Comparison of ENCODE assay signal across 21 mouse cellular contexts in genomic region chr19:10300809-10301208, GRCm38 (mm10). TPM values are rescaled to one million over a fixed set of nuclear protein-coding genes. Genes with fewer than 3 reads are reported as not detected.
DNase-seq lines count a peak whose midpoint lies in the region; ATAC-seq and TF ChIP-seq lines count a peak whose summit lies in the region.
"Had no signal": no experiment of that assay in that cellular context is flagged by ENCODE, and none has a peak within 500 bp of the region (broad histone marks: within the 10 kb centered on the region; RNA-seq: fewer than 3 reads in every experiment).

No protein-coding gene starts in this region.

- no peak for TF ChIP-seq CTCF in lung, postnatal 0 days (IDR thresholded peaks at IDR 0.05)

- H3K9me3 ChIP-seq in lung, postnatal 0 days (ENCODE audit: low read length), result no peaks in the 10 kb centered on the region
- H3K9me3 ChIP-seq: forebrain, embryonic 10.5 days; heart, embryonic 15.5 days; liver, embryonic 13.5 days had no signal

- H3K27me3 ChIP-seq in lung, postnatal 0 days (replicated peaks; ENCODE audit: insufficient read depth, low read length), result no peaks in the 10 kb centered on the region

- no peak for TF ChIP-seq EP300 in lung, postnatal 0 days (IDR thresholded peaks at IDR 0.05)

- H3K36me3 ChIP-seq in lung, postnatal 0 days (ENCODE audit: insufficient read depth, low read length), result no peaks in the 10 kb centered on the region
- H3K36me3 ChIP-seq: forebrain, embryonic 10.5 days; heart, embryonic 15.5 days; liver, embryonic 13.5 days had no signal

- no peak overlapping the region for H3K4me3 ChIP-seq in lung, postnatal 0 days (ENCODE audit: low read depth, low read length)
- H3K4me3 ChIP-seq: forebrain, embryonic 10.5 days; heart, embryonic 15.5 days; liver, embryonic 13.5 days had no signal

- WGBS in lung, postnatal 0 days, result 79% methylated on average over 4 of the region's 4 CpGs

- DNase-seq in gastrocnemius, postnatal 25 days, result peak; percentile 4
- no peak for DNase-seq in gastrocnemius, postnatal 14 days
- DNase-seq in right cerebral cortex, adult 18-20 months, result peak; percentile 72
- DNase-seq in right cerebral cortex, postnatal 4 days, result no peak
- DNase-seq in layer of hippocampus, postnatal 25 days (ENCODE audit: extremely low spot score in 1 of 2, low spot score in 1 of 2), result peak; percentile 17 to 26
- no peak for DNase-seq in adrenal gland, postnatal 4 days (ENCODE audit: low spot score in 2 of 2)
- no peak for DNase-seq in gastrocnemius, postnatal 4 days (ENCODE audit: low spot score in 2 of 2)
- no peak for DNase-seq in lung, postnatal 0 days (ENCODE audit: low spot score)
- DNase-seq: adrenal gland, postnatal 25 days; cerebellum, adult 11 months; cerebellum, adult 9-11 months; heart, postnatal 4 days; liver, embryonic 13.5 days; lung, adult 2 months; midbrain, embryonic 14.5 days had no signal

- H3K27ac ChIP-seq in lung, postnatal 0 days (ENCODE audit: low read length), result no peak overlapping the region
- H3K27ac ChIP-seq: forebrain, embryonic 10.5 days; heart, embryonic 15.5 days; liver, embryonic 13.5 days had no signal

- H3K4me2 ChIP-seq in lung, postnatal 0 days (replicated peaks; ENCODE audit: low read depth, low read length), result no peak overlapping the region
- H3K4me2 ChIP-seq: heart, embryonic 15.5 days; liver, embryonic 13.5 days had no signal

- peaks cover 22% of the 10 kb centered on the region; the same call in 1 of the 2 replicates for H3K4me1 ChIP-seq in lung, postnatal 0 days (ENCODE audit: insufficient read depth, low read depth, low read length)

- no peak for ATAC-seq in lung, postnatal 0 days
- ATAC-seq: forebrain, embryonic 16.5 days; hindbrain, embryonic 16.5 days; intestine, embryonic 16.5 days had no signal

- intact Hi-C loops in gastrocnemius, postnatal 14 days (cut with DNase I; ENCODE audit: low total_unique reads), result no loop called here

- H3K9ac ChIP-seq in lung, postnatal 0 days (replicated peaks; ENCODE audit: low read depth), result no peak overlapping the region
- H3K9ac ChIP-seq: heart, embryonic 15.5 days; liver, embryonic 13.5 days had no signal

RNA-seq across cellular contexts. Expression of gene Dagla, which starts 3.9 kb away (rescaled TPM):
- 1 to 10 TPM; 4.0 to 6.7 TPM for total RNA-seq in gastrocnemius, postnatal 25 days (2021)
- total RNA-seq in gastrocnemius, postnatal 14 days (2021), result 1 to 10 TPM; 6.3 to 7.3 TPM
- 100 to 1,000 TPM; 121 to 142 TPM for total RNA-seq in layer of hippocampus, postnatal 25 days (2021)
- total RNA-seq in adrenal gland, postnatal 4 days (2021), result 1 to 10 TPM; 5.2 to 6.4 TPM
- total RNA-seq in gastrocnemius, postnatal 4 days (2021), result 10 to 100 TPM in 1 of 2 experiments, 1 to 10 TPM in 1; 9.3 to 10.4 TPM
- 1.2 and 1.4 TPM in 2 replicates for polyA plus RNA-seq in lung, postnatal 0 days (2015; fragmentation: Nextera tagmentation; extraction: Ambion mirVana)
- total RNA-seq: megakaryocyte, adult 5-6 weeks had no signal

Comparison
In these comparisons a context has a peak if more than half of its experiments do, and no peak if none do; other contexts are left out.
1. DNase-seq: peak in gastrocnemius, postnatal 25 days (single experiment), right cerebral cortex, adult 18-20 months (single experiment) and layer of hippocampus, postnatal 25 days (2 of 2); none in gastrocnemius, postnatal 14 days (single experiment), right cerebral cortex, postnatal 4 days (single experiment), adrenal gland, postnatal 4 days (0 of 2), gastrocnemius, postnatal 4 days (0 of 2) and lung, postnatal 0 days (single experiment).
2. RNA of gene Dagla, which starts 3.9 kb away (total RNA-seq): 121 to 142 TPM in layer of hippocampus, postnatal 25 days; 9.3 to 10.4 TPM in gastrocnemius, postnatal 4 days, 6.3 to 7.3 TPM in gastrocnemius, postnatal 14 days, 4.0 to 6.7 TPM in gastrocnemius, postnatal 25 days and 5.2 to 6.4 TPM in adrenal gland, postnatal 4 days; every median in the first group is over 10 times any median in the second.